Mouse (Mus musculus): Measurements from ENCODE around the gene Flnb.

DNA sequence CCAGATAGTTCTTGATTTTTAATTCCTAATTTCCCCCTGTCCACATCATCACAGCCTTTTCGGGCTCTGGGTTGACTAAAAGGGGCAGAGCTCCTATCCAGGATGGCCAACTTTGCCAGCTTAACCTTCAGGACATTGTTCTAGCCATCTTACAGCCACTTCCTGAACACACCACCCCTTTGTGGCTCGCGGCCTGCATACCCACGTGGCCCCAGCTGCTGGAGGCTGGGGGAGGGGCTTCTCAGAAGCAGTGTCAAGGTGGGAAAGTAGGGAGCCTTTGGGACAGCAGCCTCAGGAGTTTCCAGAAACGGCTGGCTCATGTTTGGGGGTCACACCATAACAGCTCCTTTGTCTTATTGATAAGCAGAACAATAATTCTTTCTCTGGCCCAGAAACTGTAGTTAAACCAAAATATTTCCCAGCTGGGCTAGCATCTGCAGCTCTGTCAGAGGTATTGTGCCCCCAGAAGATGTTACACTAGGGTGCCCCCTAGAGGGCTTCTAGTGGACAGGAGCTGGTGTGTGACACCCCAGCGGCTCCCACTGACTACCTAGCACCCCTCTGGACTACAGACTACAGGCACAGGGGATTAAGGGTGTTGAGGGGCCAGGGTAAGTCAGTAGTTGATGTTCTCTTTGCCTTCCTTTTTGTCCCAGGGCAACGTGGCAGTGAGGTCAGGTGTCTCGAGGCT lies 126.7 kb downstream of the Flnb start:
- no peak for TF ChIP-seq POLR2A (IDR thresholded peaks at IDR 0.05; ENCODE audit: insufficient read depth, low read depth, low read length)
- TF ChIP-seq CTCF (IDR thresholded peaks at IDR 0.05; ENCODE audit: insufficient read depth, low read depth, low read length) = no peak
